Mouse (Mus musculus): ENCODE measurements at regions not wholly inside any gene's neighbourhood (a gene's known extent, or its start where the extent isn't known, plus 50 kb on each side); places are given as distances from the start of the nearest gene placed in this dataset.
"Not testable (repeated sequence)": the region's sequence is repeated elsewhere in the genome, so short reads cannot be mapped to it uniquely, and the experiment has no call there.

- Histone ChIP-seq H3K4me2 (ENCODE audit: insufficient read depth, low read depth, poor library complexity, severe bottlenecking) (no peak overlapping the region), H3K4me1 (ENCODE audit: control insufficient read depth in 1 of 2, insufficient read depth in 2 of 2) (no peaks in the 10 kb centered on the region), H3K9ac (ENCODE audit: insufficient read depth, low read depth) (no peak overlapping the region), H3K9me3 (replicated peaks; ENCODE audit: low read length) (peaks cover 2% of the 10 kb centered on the region), H3K79me2 (replicated peaks; ENCODE audit: control insufficient read depth, extremely low read depth, insufficient read depth, poor library complexity, severe bottlenecking) (no peaks in the 10 kb centered on the region), H3K27me3 (replicated peaks) (no peaks in the 10 kb centered on the region), H3K4me3 (replicated peaks in 1 of 3; ENCODE audit: low read depth in 2 of 3, low read length in 2 of 3, poor library complexity in 1 of 3) (no peak overlapping the region), H3K27ac (ENCODE audit: insufficient read depth, low read depth) (no peak overlapping the region), H3K36me3 (replicated peaks in 1 of 2; ENCODE audit: control insufficient read depth in 1 of 2, insufficient read depth in 1 of 2, low read length in 1 of 2) (no peaks in the 10 kb centered on the region)
- DNase-seq (ENCODE audit: extremely low read depth), result no peak
- no peak for TF ChIP-seq CHD2 (IDR thresholded peaks at IDR 0.05; ENCODE audit: low read length)
- no peak for TF ChIP-seq E2F4 (IDR thresholded peaks at IDR 0.05; ENCODE audit: insufficient replicate concordance, low read depth, low read length)
- TF ChIP-seq UBTF (IDR thresholded peaks at IDR 0.05; ENCODE audit: low read depth, low read length), result no peak
- TF ChIP-seq SMC3 (IDR thresholded peaks at IDR 0.05; ENCODE audit: low read depth, low read length), result no peak
- no peak for TF ChIP-seq POLR2AphosphoS2 (IDR thresholded peaks at IDR 0.05; ENCODE audit: low read depth, low read length)
- TF ChIP-seq TCF12 (IDR thresholded peaks at IDR 0.05; ENCODE audit: low read depth, low read length), result no peak
- TF ChIP-seq MAX (IDR thresholded peaks at IDR 0.05; ENCODE audit: low read length), result no peak
- dilution Hi-C loops (cut with MboI; ENCODE audit: extremely low pct_ligation_motif_present, extremely low pct_unique_long_range_greater_than_20kb, low sequenced_read_pairs) (no loop called here), in situ Hi-C loops (cut with MboI; ENCODE audit: low pct_ligation_motif_present, low pct_unique_long_range_greater_than_20kb, low sequenced_read_pairs) (no loop called here)
These were observed 121.9 kb upstream of the Rab39b start for GRCm38 (mm10) chrX:75699949-75700348.

DNA sequence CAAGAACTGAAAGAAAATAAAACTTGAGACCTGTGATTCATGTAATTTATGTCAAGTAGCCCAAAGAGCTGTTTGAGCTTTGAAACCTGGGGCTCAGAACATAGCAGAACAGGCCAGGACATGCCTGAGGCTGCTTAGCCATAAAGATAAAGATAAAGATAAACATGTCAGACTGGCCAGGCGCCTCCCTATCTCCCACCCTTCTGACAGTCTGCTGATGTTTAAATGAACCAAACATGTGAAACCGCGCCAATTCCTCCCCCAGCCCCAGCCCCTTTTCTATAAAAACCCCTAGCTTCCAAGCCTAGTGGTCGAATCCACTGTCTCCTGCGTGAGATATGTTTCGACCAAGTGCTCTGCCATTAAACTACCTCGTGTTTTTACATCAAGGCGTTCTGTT lies 97.2 kb upstream of the Rab39b start:
- H3K4me2 ChIP-seq (ENCODE audit: insufficient read depth, low read depth, poor library complexity, severe bottlenecking); dilution Hi-C loops (cut with MboI; ENCODE audit: extremely low pct_ligation_motif_present, extremely low pct_unique_long_range_greater_than_20kb, low sequenced_read_pairs); H3K27ac ChIP-seq (ENCODE audit: insufficient read depth, low read depth); H3K36me3 ChIP-seq (replicated peaks in 1 of 2; ENCODE audit: control insufficient read depth in 1 of 2, insufficient read depth in 1 of 2, low read length in 1 of 2); DNase-seq (ENCODE audit: extremely low read depth); H3K4me3 ChIP-seq (replicated peaks in 1 of 3; ENCODE audit: low read depth in 2 of 3, low read length in 2 of 3, poor library complexity in 1 of 3); in situ Hi-C loops (cut with MboI; ENCODE audit: low pct_ligation_motif_present, low pct_unique_long_range_greater_than_20kb, low sequenced_read_pairs); H3K79me2 ChIP-seq (replicated peaks; ENCODE audit: control insufficient read depth, extremely low read depth, insufficient read depth, poor library complexity, severe bottlenecking); H3K9ac ChIP-seq (ENCODE audit: insufficient read depth, low read depth); H3K9me3 ChIP-seq (replicated peaks; ENCODE audit: low read length); H3K27me3 ChIP-seq (replicated peaks); H3K4me1 ChIP-seq (ENCODE audit: control insufficient read depth in 1 of 2, insufficient read depth in 2 of 2): not testable (repeated sequence)

DNA sequence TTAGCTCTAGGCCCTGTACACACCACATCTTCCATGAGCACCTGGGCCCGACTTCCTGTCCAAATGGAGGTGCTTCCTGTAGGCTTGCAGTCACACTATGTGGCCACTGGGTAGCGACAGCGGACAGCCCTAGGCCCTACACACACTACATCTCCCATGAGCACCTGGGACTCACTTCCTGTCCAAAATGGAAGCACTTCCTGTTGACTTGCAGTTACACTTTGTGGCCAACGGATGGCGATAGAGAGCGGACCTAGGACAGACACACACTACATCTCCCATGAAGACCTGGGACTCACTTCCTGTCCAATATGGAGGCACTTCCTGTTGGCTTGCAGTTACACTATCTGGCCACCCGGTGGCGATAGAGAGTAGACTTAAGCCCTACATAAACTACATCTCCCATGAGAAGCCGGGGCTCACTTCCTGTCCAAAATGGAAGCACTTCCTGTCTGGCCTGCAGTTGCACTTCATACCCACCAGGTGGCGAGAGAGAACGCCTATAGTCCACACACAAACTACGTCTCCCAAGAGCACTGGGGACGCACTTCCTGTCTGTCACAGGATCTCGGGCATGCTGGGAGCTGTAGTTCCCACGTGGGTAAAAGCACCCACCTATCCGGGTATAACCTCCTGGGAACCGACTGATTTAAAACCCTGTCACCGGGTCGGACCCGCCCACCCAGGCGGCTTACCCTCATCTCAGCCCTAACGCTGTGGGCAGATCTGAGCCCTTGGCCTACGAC lies 96.1 kb upstream of the Rab39b start:
- peak; percentile 95 for DNase-seq (ENCODE audit: extremely low read depth)
- no peak overlapping the region for H3K27ac ChIP-seq (ENCODE audit: insufficient read depth, low read depth)
- dilution Hi-C loops (cut with MboI; ENCODE audit: extremely low pct_ligation_motif_present, extremely low pct_unique_long_range_greater_than_20kb, low sequenced_read_pairs), result no loop called here
- H3K27me3 ChIP-seq (replicated peaks), result no peaks in the 10 kb centered on the region
- TF ChIP-seq RAD21 (IDR thresholded peaks at IDR 0.05; ENCODE audit: low read depth, low read length) (peak; percentile 14; the same call in 1 of the 2 replicates), HCFC1 (IDR thresholded peaks at IDR 0.05; ENCODE audit: low read depth, low read length) (peak; percentile 96), E2F4 (IDR thresholded peaks at IDR 0.05; ENCODE audit: insufficient replicate concordance, low read depth, low read length) (no peak), GABPA (IDR thresholded peaks at IDR 0.05; ENCODE audit: insufficient replicate concordance, low read depth, low read length) (peak; percentile 40; the same call in 1 of the 2 replicates), ZNF384 (IDR thresholded peaks at IDR 0.05; ENCODE audit: low read depth, low read length) (no peak), MYC (IDR thresholded peaks at IDR 0.05; ENCODE audit: low read depth, low read length) (0 out of 2 replicates have a peak, but pooled peaks have one; percentile 27), CTCF (conservative IDR thresholded peaks at IDR 0.05 in 1 of 2, IDR thresholded peaks at IDR 0.05 in 1 of 2; ENCODE audit: low read depth in 2 of 2, low read length in 2 of 2) (peak; percentile 60 to 94), UBTF (IDR thresholded peaks at IDR 0.05; ENCODE audit: low read depth, low read length) (peak; percentile 67; the same call in 1 of the 2 replicates), TBP (conservative IDR thresholded peaks at IDR 0.05; ENCODE audit: low read depth, low read length) (peak; percentile 89), KAT2A (IDR thresholded peaks at IDR 0.05; ENCODE audit: insufficient replicate concordance, low read length) (peak; percentile 91; the same call in 1 of the 2 replicates), ELF1 (IDR thresholded peaks at IDR 0.05; ENCODE audit: low read depth, low read length) (0 out of 2 replicates have a peak, but pooled peaks have one; percentile 13)
- H3K9ac ChIP-seq (ENCODE audit: insufficient read depth, low read depth), result no peak overlapping the region
- H3K4me2 ChIP-seq (ENCODE audit: insufficient read depth, low read depth, poor library complexity, severe bottlenecking), result no peak overlapping the region
- H3K9me3 ChIP-seq (replicated peaks; ENCODE audit: low read length), result no peaks in the 10 kb centered on the region
- in situ Hi-C loops (cut with MboI; ENCODE audit: low pct_ligation_motif_present, low pct_unique_long_range_greater_than_20kb, low sequenced_read_pairs), result no loop called here
- no peaks in the 10 kb centered on the region for H3K4me1 ChIP-seq (ENCODE audit: control insufficient read depth in 1 of 2, insufficient read depth in 2 of 2)
- no peak overlapping the region for H3K4me3 ChIP-seq (replicated peaks in 1 of 3; ENCODE audit: low read depth in 2 of 3, low read length in 2 of 3, poor library complexity in 1 of 3)
- no peaks in the 10 kb centered on the region for H3K79me2 ChIP-seq (replicated peaks; ENCODE audit: control insufficient read depth, extremely low read depth, insufficient read depth, poor library complexity, severe bottlenecking)
- H3K36me3 ChIP-seq (replicated peaks in 1 of 2; ENCODE audit: control insufficient read depth in 1 of 2, insufficient read depth in 1 of 2, low read length in 1 of 2), result no peaks in the 10 kb centered on the region

All from CH12.LX (cell line).